ENCODE assay signal across 10 mouse cellular contexts in genomic region chr2:25708121-25708520, GRCm38 (mm10). TPM values are rescaled to one million over a fixed set of nuclear protein-coding genes. Genes with fewer than 3 reads are reported as not detected.
DNase-seq lines count a peak whose midpoint lies in the region; ATAC-seq and TF ChIP-seq lines count a peak whose summit lies in the region.
"Had no signal": no experiment of that assay in that cellular context is flagged by ENCODE, and none has a peak within 500 bp of the region (broad histone marks: within the 10 kb centered on the region; RNA-seq: fewer than 3 reads in every experiment).

No protein-coding gene starts in this region.

- H3K9me3 ChIP-seq in embryonic facial prominence, embryonic 13.5 days = no peaks in the 10 kb centered on the region
- no peaks in the 10 kb centered on the region for H3K9me3 ChIP-seq in hindbrain, embryonic 14.5 days (ENCODE audit: control insufficient read depth, low read length)
- no peaks in the 10 kb centered on the region for H3K9me3 ChIP-seq in midbrain, embryonic 16.5 days (replicated peaks; ENCODE audit: control insufficient read depth, low read length, poor library complexity, severe bottlenecking)
- no peaks in the 10 kb centered on the region for H3K9me3 ChIP-seq in stomach, embryonic 15.5 days

- peak overlapping the region; percentile 36; the same call in 1 of the 2 replicates for H3K9ac ChIP-seq in embryonic facial prominence, embryonic 13.5 days
- H3K9ac ChIP-seq in hindbrain, embryonic 14.5 days = no peak overlapping the region
- H3K9ac ChIP-seq in midbrain, embryonic 16.5 days (ENCODE audit: low read depth, low read length) = peak overlapping the region; percentile 41; the same call in 1 of the 2 replicates
- no peak overlapping the region for H3K9ac ChIP-seq in stomach, embryonic 15.5 days

- intact Hi-C loops in gastrocnemius, adult 2 months (cut with DNase I) = loop anchor here (5.0 kb wide), 1 partner anchor 51 kb away; the partner anchor contains the start of gene Lcn5
- intact Hi-C loops in gastrocnemius, postnatal 36 days (cut with DNase I) = loop anchor here (5.0 kb wide), 1 partner anchor 71 kb away; no protein-coding TSS in a partner anchor

- TF ChIP-seq CTCF in gastrocnemius, adult 2 months (IDR thresholded peaks at IDR 0.05) = peak; percentile 55

- peak overlapping the region; percentile 33 for H3K4me2 ChIP-seq in embryonic facial prominence, embryonic 13.5 days
- peak overlapping the region; percentile 79 for H3K4me2 ChIP-seq in hindbrain, embryonic 14.5 days (replicated peaks)
- H3K4me2 ChIP-seq in midbrain, embryonic 16.5 days (ENCODE audit: low read length) = peak overlapping the region; percentile 64
- H3K4me2 ChIP-seq in stomach, embryonic 15.5 days = peak overlapping the region; percentile 35

- H3K4me1 ChIP-seq in embryonic facial prominence, embryonic 13.5 days = peaks cover 13% of the 10 kb centered on the region
- H3K4me1 ChIP-seq in hindbrain, embryonic 14.5 days (replicated peaks; ENCODE audit: control insufficient read depth, insufficient read depth, low read length) = peaks cover 14% of the 10 kb centered on the region
- H3K4me1 ChIP-seq in midbrain, embryonic 16.5 days (ENCODE audit: control insufficient read depth, insufficient read depth, low read length) = peaks cover 17% of the 10 kb centered on the region
- H3K4me1 ChIP-seq in stomach, embryonic 15.5 days = peaks cover 7% of the 10 kb centered on the region; the same call in 1 of the 2 replicates

- DNase-seq in gastrocnemius, adult 2 months = peak; percentile 70
- DNase-seq in gastrocnemius, postnatal 36 days = no peak
- peak; percentile 53 for DNase-seq in ZHBTc4 (ENCODE audit: low read depth, low spot score)
- DNase-seq in hindbrain, embryonic 14.5 days (ENCODE audit: low spot score) = peak; percentile 40
- peak; percentile 19 to 27 for DNase-seq in layer of hippocampus, postnatal 36 days

- H3K36me3 ChIP-seq in embryonic facial prominence, embryonic 13.5 days = no peaks in the 10 kb centered on the region
- no peaks in the 10 kb centered on the region for H3K36me3 ChIP-seq in hindbrain, embryonic 14.5 days (replicated peaks; ENCODE audit: control insufficient read depth, insufficient read depth)
- H3K36me3 ChIP-seq in midbrain, embryonic 16.5 days (ENCODE audit: control insufficient read depth, insufficient read depth, low read length) = no peaks in the 10 kb centered on the region
- H3K36me3 ChIP-seq in stomach, embryonic 15.5 days = no peaks in the 10 kb centered on the region

- ATAC-seq in embryonic facial prominence, embryonic 13.5 days (ENCODE audit: insufficient number of reproducible peaks, insufficient read depth, low FRiP score, low TSS enrichment, low read depth) = no peak
- ATAC-seq in hindbrain, embryonic 14.5 days (ENCODE audit: low FRiP score) = no peak
- no peak for ATAC-seq in midbrain, embryonic 16.5 days
- no peak for ATAC-seq in stomach, embryonic 15.5 days (ENCODE audit: insufficient read depth, low FRiP score, low read depth)

- 67% methylated on average over 2 of the region's 2 CpGs for WGBS in embryonic facial prominence, embryonic 13.5 days
- WGBS in hindbrain, embryonic 14.5 days = 67% methylated on average over 2 of the region's 2 CpGs
- WGBS in midbrain, embryonic 16.5 days = 89% methylated on average over 2 of the region's 2 CpGs
- WGBS in stomach, embryonic 15.5 days = 83% methylated on average over 2 of the region's 2 CpGs

- peak overlapping the region; percentile 78 for H3K4me3 ChIP-seq in gastrocnemius, adult 2 months
- 0 out of 2 replicates have a peak overlapping the region, but pooled peaks have one; percentile 1 for H3K4me3 ChIP-seq in embryonic facial prominence, embryonic 13.5 days
- peak overlapping the region; percentile 91 for H3K4me3 ChIP-seq in hindbrain, embryonic 14.5 days (replicated peaks; ENCODE audit: low read length)
- H3K4me3 ChIP-seq in midbrain, embryonic 16.5 days (ENCODE audit: low read depth, low read length) = peak overlapping the region; percentile 31
- peak overlapping the region; percentile 1; the same call in 1 of the 2 replicates for H3K4me3 ChIP-seq in stomach, embryonic 15.5 days (replicated peaks)

- no peaks in the 10 kb centered on the region for H3K27me3 ChIP-seq in embryonic facial prominence, embryonic 13.5 days
- H3K27me3 ChIP-seq in hindbrain, embryonic 14.5 days (ENCODE audit: control insufficient read depth, insufficient read depth, low read length) = no peaks in the 10 kb centered on the region
- H3K27me3 ChIP-seq in midbrain, embryonic 16.5 days (ENCODE audit: control insufficient read depth, insufficient read depth, low read depth, low read length) = no peaks in the 10 kb centered on the region
- no peaks in the 10 kb centered on the region for H3K27me3 ChIP-seq in stomach, embryonic 15.5 days (replicated peaks)

- peak overlapping the region; percentile 61 for H3K27ac ChIP-seq in gastrocnemius, adult 2 months
- H3K27ac ChIP-seq in embryonic facial prominence, embryonic 13.5 days = no peak overlapping the region
- no peak overlapping the region for H3K27ac ChIP-seq in hindbrain, embryonic 14.5 days
- H3K27ac ChIP-seq in midbrain, embryonic 16.5 days (ENCODE audit: low read length) = no peak overlapping the region
- H3K27ac ChIP-seq in stomach, embryonic 15.5 days = no peak overlapping the region

RNA-seq across cellular contexts. Expression of gene Bmyc, which starts 1.6 kb away (rescaled TPM):
- 10 to 100 TPM; 11.4 to 13.1 TPM for total RNA-seq in gastrocnemius, adult 2 months (2021)
- total RNA-seq in gastrocnemius, postnatal 36 days (2021) = 10 to 100 TPM; 15.4 to 16.3 TPM
- 95.4 and 103 TPM in 2 replicates for polyA plus RNA-seq in embryonic facial prominence, embryonic 13.5 days (2015; fragmentation: Nextera tagmentation; extraction: Ambion mirVana)
- polyA plus RNA-seq in hindbrain, embryonic 14.5 days (2014; fragmentation: Nextera tagmentation; extraction: Ambion mirVana) = 145 and 153 TPM in 2 replicates
- total RNA-seq in layer of hippocampus, postnatal 36 days (2021) = 10 to 100 TPM; 82.1 to 87.9 TPM
- polyA plus RNA-seq in midbrain, embryonic 16.5 days (2015; fragmentation: Nextera tagmentation; extraction: Ambion mirVana) = 158 and 170 TPM in 2 replicates
- polyA plus RNA-seq in stomach, embryonic 15.5 days (2015; fragmentation: Nextera tagmentation; extraction: Ambion mirVana) = 79.4 and 83.4 TPM in 2 replicates

RNA-seq across cellular contexts. Expression of gene Obp2a, which starts 8.3 kb away (rescaled TPM):
- not detected for total RNA-seq in gastrocnemius, adult 2 months (2021)
- total RNA-seq in gastrocnemius, postnatal 36 days (2021) = not detected
- not detected in 2 replicates for polyA plus RNA-seq in embryonic facial prominence, embryonic 13.5 days (2015; fragmentation: Nextera tagmentation; extraction: Ambion mirVana)
- polyA plus RNA-seq in hindbrain, embryonic 14.5 days (2014; fragmentation: Nextera tagmentation; extraction: Ambion mirVana) = not detected in 2 replicates
- not detected for total RNA-seq in layer of hippocampus, postnatal 36 days (2021)
- polyA plus RNA-seq in midbrain, embryonic 16.5 days (2015; fragmentation: Nextera tagmentation; extraction: Ambion mirVana) = not detected in 2 replicates
- polyA plus RNA-seq in stomach, embryonic 15.5 days (2015; fragmentation: Nextera tagmentation; extraction: Ambion mirVana) = not detected in 2 replicates
- total RNA-seq: ES-E14; heart, postnatal 14 days had no signal

RNA-seq across cellular contexts. Expression of gene Lcn10, which starts 25.6 kb away (rescaled TPM):
- total RNA-seq in gastrocnemius, adult 2 months (2021) = not detected
- not detected for total RNA-seq in gastrocnemius, postnatal 36 days (2021)
- not detected in 2 replicates for polyA plus RNA-seq in embryonic facial prominence, embryonic 13.5 days (2015; fragmentation: Nextera tagmentation; extraction: Ambion mirVana)
- polyA plus RNA-seq in hindbrain, embryonic 14.5 days (2014; fragmentation: Nextera tagmentation; extraction: Ambion mirVana) = not detected in 2 replicates
- total RNA-seq in layer of hippocampus, postnatal 36 days (2021) = not detected
- not detected in 2 replicates for polyA plus RNA-seq in midbrain, embryonic 16.5 days (2015; fragmentation: Nextera tagmentation; extraction: Ambion mirVana)
- polyA plus RNA-seq in stomach, embryonic 15.5 days (2015; fragmentation: Nextera tagmentation; extraction: Ambion mirVana) = not detected in 2 replicates
- total RNA-seq: ES-E14; heart, postnatal 14 days had no signal

RNA-seq across cellular contexts. Expression of gene Obp2b, which starts 28.7 kb away (rescaled TPM):
- not detected for total RNA-seq in gastrocnemius, adult 2 months (2021)
- total RNA-seq in gastrocnemius, postnatal 36 days (2021) = not detected
- polyA plus RNA-seq in embryonic facial prominence, embryonic 13.5 days (2015; fragmentation: Nextera tagmentation; extraction: Ambion mirVana) = not detected in 2 replicates
- not detected in 2 replicates for polyA plus RNA-seq in hindbrain, embryonic 14.5 days (2014; fragmentation: Nextera tagmentation; extraction: Ambion mirVana)
- under 1 TPM in 1 of 2 experiments, not detected in 1; 0.85 TPM for total RNA-seq in layer of hippocampus, postnatal 36 days (2021)
- polyA plus RNA-seq in midbrain, embryonic 16.5 days (2015; fragmentation: Nextera tagmentation; extraction: Ambion mirVana) = not detected in 2 replicates
- not detected in 2 replicates for polyA plus RNA-seq in stomach, embryonic 15.5 days (2015; fragmentation: Nextera tagmentation; extraction: Ambion mirVana)
- total RNA-seq: ES-E14; heart, postnatal 14 days had no signal

RNA-seq across cellular contexts. Expression of gene Lcn6, which starts 31.5 kb away (rescaled TPM):
- not detected for total RNA-seq in gastrocnemius, adult 2 months (2021)
- not detected for total RNA-seq in gastrocnemius, postnatal 36 days (2021)
- polyA plus RNA-seq in embryonic facial prominence, embryonic 13.5 days (2015; fragmentation: Nextera tagmentation; extraction: Ambion mirVana) = not detected in 2 replicates
- polyA plus RNA-seq in hindbrain, embryonic 14.5 days (2014; fragmentation: Nextera tagmentation; extraction: Ambion mirVana) = not detected in 2 replicates
- total RNA-seq in layer of hippocampus, postnatal 36 days (2021) = not detected
- not detected in 2 replicates for polyA plus RNA-seq in midbrain, embryonic 16.5 days (2015; fragmentation: Nextera tagmentation; extraction: Ambion mirVana)
- not detected in 2 replicates for polyA plus RNA-seq in stomach, embryonic 15.5 days (2015; fragmentation: Nextera tagmentation; extraction: Ambion mirVana)
- total RNA-seq: ES-E14; heart, postnatal 14 days had no signal

Comparison
In these comparisons a context has a peak if more than half of its experiments do, and no peak if none do; other contexts are left out.
1. DNase-seq: peak in gastrocnemius, adult 2 months (single experiment), ZHBTc4 (single experiment), hindbrain, embryonic 14.5 days (single experiment) and layer of hippocampus, postnatal 36 days (2 of 2); none in gastrocnemius, postnatal 36 days (0 of 2).
2. H3K4me3 ChIP-seq: peak in every context shown above with its lines; median percentile 91 in hindbrain, embryonic 14.5 days; 78 in gastrocnemius, adult 2 months; 31 in midbrain, embryonic 16.5 days; 1 in embryonic facial prominence, embryonic 13.5 days; 1 in stomach, embryonic 15.5 days.
3. H3K9ac ChIP-seq: peak in embryonic facial prominence, embryonic 13.5 days (single experiment) and midbrain, embryonic 16.5 days (single experiment); none in hindbrain, embryonic 14.5 days (single experiment) and stomach, embryonic 15.5 days (single experiment).
4. Peak in every context shown above with its lines, with median percentiles within 50 percentile points of each other: H3K4me2 ChIP-seq.